Mouse (Mus musculus) stomach, embryonic 14.5 days (tissue): ENCODE measurements around the gene Scarb1. TPM values are rescaled to one million over a fixed set of nuclear protein-coding genes. Genes with fewer than 3 reads are reported as not detected.

Source experiments
- ATAC-seq: fragments of 200-750 bp; cut with Nextera tagmentation; 2 replicates; pipeline ENCODE4 v1.8.0; 2017; ENCODE audit warnings: low read depth, moderate TSS enrichment; ENCODE audit not compliant: insufficient number of reproducible peaks, insufficient read depth, low FRiP score
- H3K27ac ChIP-seq: fragments of 300-500 bp; sonication (generic); 2 replicates; pipeline ENCODE4 v1.5.1; 2014; ENCODE audit warnings: mild to moderate bottlenecking, low read length, moderate library complexity, mixed read lengths
- H3K27me3 ChIP-seq: fragments of 300-500 bp; sonication (generic); 2 replicates; pipeline ENCODE4 v1.6.1; 2014; ENCODE audit warnings: low read length, control low read depth, mixed read lengths; ENCODE audit not compliant: control insufficient read depth, insufficient read depth
- H3K36me3 ChIP-seq: fragments of 300-500 bp; sonication (generic); 2 replicates; pipeline ENCODE4 v1.6.1; 2014; ENCODE audit warnings: mild to moderate bottlenecking, control low read depth, low read length, moderate library complexity, mixed read lengths; ENCODE audit not compliant: control insufficient read depth, insufficient read depth
- H3K4me1 ChIP-seq: fragments of 300-500 bp; sonication (generic); 2 replicates; pipeline ENCODE4 v1.6.1; 2014; ENCODE audit warnings: low read length, control low read depth, mixed read lengths; ENCODE audit not compliant: control insufficient read depth, insufficient read depth
- H3K4me2 ChIP-seq: fragments of 300-500 bp; sonication (generic); replicated peaks from 2 replicates; pipeline ENCODE4 v1.6.1; 2014; ENCODE audit warnings: low read depth, low read length, control low read depth
- H3K4me3 ChIP-seq: fragments of 300-500 bp; sonication (generic); 2 replicates; pipeline ENCODE4 v1.5.1; 2014; ENCODE audit warnings: low read depth, low read length, control low read depth
- H3K9ac ChIP-seq: fragments of 300-500 bp; sonication (generic); replicated peaks from 2 replicates; pipeline ENCODE4 v1.6.1; 2014; ENCODE audit warnings: low read depth, mild to moderate bottlenecking, control low read depth, low read length, moderate library complexity, mixed read lengths
- H3K9me3 ChIP-seq: fragments of 300-500 bp; sonication (generic); 2 replicates; pipeline ENCODE4 v1.6.1; 2016; ENCODE audit warnings: low read depth, low read length, control low read depth; ENCODE audit not compliant: control insufficient read depth
- WGBS: fragments of 180-500 bp; shearing (Covaris S2); extraction: QIAGEN DNeasy Blood & Tissue Kit; methylation state at CpG from one replicate; pipeline ENCODE4 v1.1.7; 2014; 5-methylcytosine and 5-hydroxymethylcytosine counted together
- polyA plus RNA-seq: library from polyadenylated mRNA; unstranded; fragments of >200 nt; fragmentation: Nextera tagmentation; extraction: Ambion mirVana; gene quantifications from 2 replicates; pipeline ENCODE4 v1.2.1, GENCODE M21; 2014

Scarb1 gene
- polyA plus RNA-seq, 1 experiment from 2014 or later: 47.1 TPM

DNA sequence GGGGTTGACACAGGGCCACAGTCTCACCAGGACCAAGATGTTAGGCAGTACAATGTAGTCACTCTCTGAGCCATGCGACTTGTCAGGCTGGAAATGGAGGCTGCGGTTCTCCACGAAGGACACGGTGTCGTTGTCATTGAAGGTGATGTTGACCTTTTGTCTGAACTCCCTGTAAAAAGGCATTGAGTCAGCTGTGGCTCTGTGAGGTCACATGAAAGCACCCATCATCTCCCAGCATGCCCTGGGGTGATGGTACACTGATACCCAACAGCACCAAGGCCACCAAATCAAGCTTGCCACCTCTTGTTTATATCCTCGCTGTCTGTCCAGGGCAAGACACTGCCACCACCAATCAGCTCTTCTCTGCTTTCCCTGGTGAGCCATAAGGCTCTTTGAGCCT lies 37.8 kb downstream of the Scarb1 start:
- Histone ChIP-seq H3K27ac (no peak overlapping the region), H3K4me1 (0 out of 2 replicates have a peak, but pooled peaks cover 2% of the 10 kb centered on the region), H3K4me3 (no peak overlapping the region), H3K36me3 (peaks cover 3% of the 10 kb centered on the region; the same call in 1 of the 2 replicates), H3K27me3 (no peaks in the 10 kb centered on the region), H3K4me2 (no peak overlapping the region), H3K9me3 (no peaks in the 10 kb centered on the region), H3K9ac (no peak overlapping the region)
- 88% methylated on average over 6 of the region's 6 CpGs for WGBS
- ATAC-seq: no peak

DNA sequence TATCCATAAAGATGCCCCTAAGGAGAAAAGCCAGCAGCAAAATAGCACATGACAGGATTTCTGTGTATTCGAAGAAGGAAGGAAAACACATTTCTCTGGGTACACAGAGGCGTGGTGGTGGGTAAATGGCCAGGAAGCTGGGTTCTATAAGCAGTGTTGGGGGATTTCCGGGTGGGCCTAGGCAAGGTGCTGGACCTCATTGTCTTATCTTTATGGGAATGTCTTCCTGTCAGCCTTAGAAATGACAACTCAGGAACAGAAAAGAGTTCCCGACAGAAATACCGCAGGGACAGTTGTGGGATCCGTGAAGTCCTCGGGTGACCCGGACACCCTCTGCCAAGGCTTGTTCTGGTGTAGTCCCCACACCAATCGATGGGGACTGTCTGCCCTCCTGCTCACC lies 42.7 kb downstream of the Scarb1 start:
- ATAC-seq: no peak
- H3K9me3 ChIP-seq: no peaks in the 10 kb centered on the region
- no peak overlapping the region for H3K9ac ChIP-seq
- H3K4me1 ChIP-seq: no peaks in the 10 kb centered on the region
- H3K36me3 ChIP-seq: peaks cover 7% of the 10 kb centered on the region; the same call in 1 of the 2 replicates
- no peak overlapping the region for H3K4me2 ChIP-seq
- H3K27me3 ChIP-seq: no peaks in the 10 kb centered on the region
- H3K4me3 ChIP-seq: no peak overlapping the region
- 87% methylated on average over 9 of the region's 9 CpGs for WGBS
- no peak overlapping the region for H3K27ac ChIP-seq

DNA sequence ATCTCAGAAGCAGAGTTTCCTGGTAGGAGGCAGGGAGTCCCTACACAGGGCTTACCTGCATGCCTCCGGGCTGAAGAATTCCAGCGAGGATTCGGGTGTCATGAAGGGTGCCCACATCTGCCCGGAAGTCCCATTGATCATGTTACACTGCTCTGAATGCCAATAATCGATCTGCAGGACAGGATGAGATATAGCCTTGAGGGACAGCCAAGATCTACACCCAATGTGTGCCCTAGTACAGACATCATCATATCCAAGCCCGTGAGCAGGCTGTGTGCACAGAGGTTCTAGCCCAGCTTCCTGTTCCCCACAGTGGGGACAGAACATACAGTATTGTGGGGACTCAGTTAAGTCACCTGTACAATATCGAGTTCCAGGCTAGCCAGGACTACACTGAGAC lies 43.7 kb downstream of the Scarb1 start:
- WGBS: 96% methylated on average over 7 of the region's 7 CpGs
- H3K27me3 ChIP-seq: no peaks in the 10 kb centered on the region
- peaks cover 7% of the 10 kb centered on the region; the same call in 1 of the 2 replicates for H3K36me3 ChIP-seq
- no peak overlapping the region for H3K27ac ChIP-seq
- H3K9me3 ChIP-seq: no peaks in the 10 kb centered on the region
- H3K9ac ChIP-seq: no peak overlapping the region
- ATAC-seq: no peak
- H3K4me1 ChIP-seq: no peaks in the 10 kb centered on the region
- no peak overlapping the region for H3K4me3 ChIP-seq
- no peak overlapping the region for H3K4me2 ChIP-seq

DNA sequence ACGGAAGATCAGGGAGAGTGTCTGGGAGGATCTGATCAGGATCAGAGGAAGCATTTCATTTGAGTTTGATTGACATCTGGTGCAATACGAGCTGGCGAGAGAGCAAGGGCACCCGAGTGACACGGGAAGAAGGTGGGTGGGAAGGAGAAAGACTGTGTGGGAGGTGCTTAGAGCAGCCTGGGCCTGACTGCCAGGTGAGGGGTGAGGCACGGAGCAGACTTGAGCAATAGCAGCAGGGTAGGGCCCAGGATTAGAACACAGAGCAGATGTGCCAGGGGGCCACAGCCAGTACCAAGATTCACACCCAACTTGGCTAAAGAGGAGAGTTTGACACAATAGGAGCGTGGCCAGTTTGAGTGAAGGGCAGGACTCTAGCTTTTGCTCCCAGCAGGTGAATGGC lies 47.9 kb downstream of the Scarb1 start:
- no peaks in the 10 kb centered on the region for H3K4me1 ChIP-seq

DNA sequence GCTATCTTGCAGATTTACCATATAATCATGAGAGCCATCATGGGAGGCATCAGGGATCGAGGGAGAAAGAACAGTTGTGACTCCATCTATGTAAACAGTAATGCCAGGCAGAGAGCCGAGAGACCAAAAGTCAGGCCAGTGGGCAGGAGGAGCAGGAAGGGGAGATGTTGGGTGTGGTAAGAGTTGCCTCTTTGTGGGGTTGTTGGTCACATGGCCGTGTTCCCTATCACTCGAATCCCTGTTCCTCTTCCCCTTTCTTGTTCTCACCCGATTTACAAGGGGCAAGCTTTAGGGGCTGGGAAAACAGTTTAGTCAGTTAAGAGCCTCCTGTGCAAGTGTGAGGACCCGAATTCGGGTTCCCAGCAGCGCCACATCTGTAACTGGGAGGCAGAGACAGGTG lies 49.0 kb downstream of the Scarb1 start:
- Histone ChIP-seq H3K4me1 (no peaks in the 10 kb centered on the region), H3K27ac (no peak overlapping the region), H3K9me3 (no peaks in the 10 kb centered on the region), H3K36me3 (no peaks in the 10 kb centered on the region; the same call in 1 of the 2 replicates), H3K9ac (no peak overlapping the region), H3K27me3 (no peaks in the 10 kb centered on the region), H3K4me2 (no peak overlapping the region), H3K4me3 (no peak overlapping the region)
- 73% methylated on average over 8 of the region's 8 CpGs for WGBS
- ATAC-seq: no peak

More for the DNA sequence above, 47.9 kb downstream of the Scarb1 start:
- Histone ChIP-seq H3K36me3 (peaks cover 4% of the 10 kb centered on the region; the same call in 1 of the 2 replicates), H3K9me3 (no peaks in the 10 kb centered on the region), H3K4me3 (no peak overlapping the region), H3K27ac (no peak overlapping the region), H3K27me3 (no peaks in the 10 kb centered on the region), H3K4me2 (no peak overlapping the region), H3K9ac (no peak overlapping the region)
- ATAC-seq: no peak
- WGBS: 67% methylated on average over 7 of the region's 7 CpGs

DNA sequence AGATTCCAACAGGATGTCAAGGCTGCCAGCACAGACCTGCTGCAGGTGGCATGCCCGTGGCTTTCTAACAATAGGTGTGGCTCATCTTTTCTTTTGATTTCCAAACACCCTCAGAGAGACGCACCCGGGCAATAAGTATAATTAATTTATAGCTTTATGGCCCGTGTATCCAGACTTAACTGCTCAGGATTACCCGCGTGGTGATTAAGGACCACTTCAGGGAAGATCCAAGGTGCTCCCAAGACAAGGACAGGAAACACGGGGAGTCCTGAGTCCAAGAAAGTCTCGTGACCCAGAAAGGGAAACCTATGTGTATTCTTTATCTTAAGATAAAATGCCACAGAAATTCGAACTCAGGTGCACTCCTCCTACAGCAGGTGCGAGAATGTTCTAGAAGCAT lies 49.5 kb downstream of the Scarb1 start:
- no peak overlapping the region for H3K9ac ChIP-seq
- WGBS: 85% methylated on average over 10 of the region's 10 CpGs
- no peak overlapping the region for H3K4me3 ChIP-seq
- no peaks in the 10 kb centered on the region for H3K27me3 ChIP-seq
- no peak overlapping the region for H3K27ac ChIP-seq
- no peaks in the 10 kb centered on the region; the same call in 1 of the 2 replicates for H3K36me3 ChIP-seq
- H3K4me1 ChIP-seq: no peaks in the 10 kb centered on the region
- H3K9me3 ChIP-seq: no peaks in the 10 kb centered on the region
- H3K4me2 ChIP-seq: no peak overlapping the region
- no peak for ATAC-seq

DNA sequence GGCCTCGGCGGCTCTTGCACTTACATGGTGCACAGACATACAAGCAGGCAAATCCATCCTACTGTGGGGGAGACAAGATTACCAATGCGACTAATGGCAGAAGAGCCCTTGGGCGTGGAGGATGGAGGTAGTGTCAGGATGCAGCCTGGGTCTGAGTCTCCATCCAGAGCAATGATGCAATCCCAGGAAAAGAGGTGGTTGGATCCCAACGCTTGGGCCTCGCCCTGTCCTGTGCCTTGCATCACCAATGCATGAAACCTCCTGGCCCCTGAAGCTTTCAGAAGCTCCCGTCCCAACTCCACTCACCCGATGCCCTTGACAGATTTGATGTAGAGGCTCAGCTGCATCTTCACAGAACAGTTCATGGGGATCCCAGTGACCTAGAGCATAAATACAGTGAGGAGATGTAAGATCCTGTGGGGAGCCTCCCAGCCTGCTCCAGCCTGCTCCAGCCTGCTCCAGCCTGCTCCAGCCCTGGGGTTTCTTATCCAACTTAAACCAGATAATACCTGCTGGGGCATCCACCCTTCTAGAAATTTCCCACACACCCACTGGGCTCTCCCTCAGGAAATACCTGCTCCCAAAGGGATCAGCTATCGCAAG lies 53.7 kb downstream of the Scarb1 start:
- no peak overlapping the region for H3K27ac ChIP-seq
- 92% methylated on average over 9 of the region's 9 CpGs for whole genome bisulfite sequencing
- H3K36me3 ChIP-seq: no peaks in the 10 kb centered on the region; the same call in 1 of the 2 replicates
- no peak overlapping the region for H3K4me2 ChIP-seq
- no peaks in the 10 kb centered on the region for H3K27me3 ChIP-seq
- H3K9me3 ChIP-seq: no peaks in the 10 kb centered on the region
- ATAC-seq: no peak
- H3K9ac ChIP-seq: no peak overlapping the region
- H3K4me3 ChIP-seq: no peak overlapping the region
- H3K4me1 ChIP-seq: peaks cover 7% of the 10 kb centered on the region; the same call in 1 of the 2 replicates

DNA sequence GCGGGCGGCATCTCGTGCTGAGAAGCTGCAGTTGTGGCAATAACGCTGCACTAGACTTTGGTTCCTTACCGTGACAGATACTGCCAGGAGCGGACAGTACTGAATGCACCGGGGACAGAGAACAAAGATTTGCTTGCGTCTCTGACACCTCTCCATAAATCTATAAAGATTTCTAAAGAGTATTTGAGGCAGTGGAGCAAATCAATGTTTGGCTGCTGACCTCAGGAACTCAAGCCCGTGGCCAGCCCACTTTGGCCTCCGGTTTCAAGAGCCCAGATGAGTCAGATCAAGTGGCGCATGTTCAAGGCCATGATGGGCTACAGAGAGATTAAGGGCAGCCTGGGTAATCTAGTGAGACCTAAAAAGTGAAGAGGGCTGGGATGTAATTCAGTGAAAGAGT lies 54.8 kb downstream of the Scarb1 start:
- H3K27me3 ChIP-seq: no peaks in the 10 kb centered on the region
- no peak overlapping the region for H3K9ac ChIP-seq
- ATAC-seq: no peak
- no peaks in the 10 kb centered on the region for H3K9me3 ChIP-seq
- peaks cover 7% of the 10 kb centered on the region; the same call in 1 of the 2 replicates for H3K4me1 ChIP-seq
- no peak overlapping the region for H3K4me3 ChIP-seq
- H3K4me2 ChIP-seq: no peak overlapping the region
- H3K36me3 ChIP-seq: no peaks in the 10 kb centered on the region; the same call in 1 of the 2 replicates
- WGBS: 87% methylated on average over 11 of the region's 11 CpGs
- H3K27ac ChIP-seq: no peak overlapping the region
